Mouse (Mus musculus) kidney, adult 2 months (tissue): ENCODE results near the gene Gpam.

Experiments
- CTCF ChIP-seq: fragments of 200-500 bp; conservative IDR thresholded peaks from 2 replicates; pipeline ENCODE4 v1.5.1; 2011; ENCODE audit warnings: low read depth, mild to moderate bottlenecking, control low read depth, low read length, moderate library complexity, mixed read lengths; ENCODE audit not compliant: insufficient read depth, insufficient read length
- POLR2A ChIP-seq: fragments of 200-500 bp; IDR thresholded peaks from one replicate; pipeline ENCODE4 v1.6.1; 2011; ENCODE audit warnings: low read depth, low read length, control low read depth

DNA sequence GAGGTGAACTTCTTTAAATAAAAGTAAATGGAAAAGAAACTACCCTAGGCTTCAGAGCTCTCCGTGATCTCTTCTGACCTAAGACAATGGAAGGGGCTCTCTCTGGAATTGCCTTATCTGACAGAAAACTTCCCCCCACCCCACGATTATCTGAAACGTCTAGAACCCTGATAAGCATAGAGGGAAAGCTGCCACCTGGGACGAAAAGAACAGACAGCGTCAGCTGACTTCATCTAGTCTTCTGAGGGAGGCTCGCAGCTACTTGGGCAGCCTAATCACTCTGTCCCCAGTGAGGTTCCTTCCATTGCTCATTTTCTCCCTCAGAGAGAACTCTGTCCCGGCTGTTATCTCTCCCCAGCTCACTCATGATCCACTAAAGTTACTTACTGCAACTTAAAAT lies 36.9 kb downstream of the Gpam start:
- TF ChIP-seq CTCF (no peak), POLR2A (no peak)
